Mouse (Mus musculus): ENCODE data around the gene C9. TPM values are rescaled to one million over a fixed set of nuclear protein-coding genes. Genes with fewer than 3 reads are reported as not detected.

Gene C9
- polyA plus RNA-seq, 1 experiment = not detected

GRCm38 (mm10) chr15:6533858-6534343, 88.8 kb downstream of the C9 start:
- no peak for DNase-seq (ENCODE audit: low read depth)
- TF ChIP-seq POLR2A (IDR thresholded peaks at IDR 0.05; ENCODE audit: borderline replicate concordance, extremely low read depth, insufficient read depth, insufficient read length, poor library complexity, severe bottlenecking) = no peak
- TF ChIP-seq CTCF (IDR thresholded peaks at IDR 0.05; ENCODE audit: borderline replicate concordance, extremely low read depth, insufficient read depth, insufficient read length) = no peak

GRCm38 (mm10) chr15:6534592-6534991, 89.5 kb downstream of the C9 start:
- no peak for DNase-seq (ENCODE audit: low read depth)
- TF ChIP-seq CTCF (IDR thresholded peaks at IDR 0.05; ENCODE audit: borderline replicate concordance, extremely low read depth, insufficient read depth, insufficient read length) (no peak), POLR2A (IDR thresholded peaks at IDR 0.05; ENCODE audit: borderline replicate concordance, extremely low read depth, insufficient read depth, insufficient read length, poor library complexity, severe bottlenecking) (no peak)

- DNase-seq (ENCODE audit: low read depth) = no peak
- TF ChIP-seq POLR2A (IDR thresholded peaks at IDR 0.05; ENCODE audit: borderline replicate concordance, extremely low read depth, insufficient read depth, insufficient read length, poor library complexity, severe bottlenecking) (no peak), CTCF (IDR thresholded peaks at IDR 0.05; ENCODE audit: borderline replicate concordance, extremely low read depth, insufficient read depth, insufficient read length) (no peak)
Observed at GRCm38 (mm10) chr15:6539639-6540338, 94.7 kb downstream of the C9 start.

Other genes starting within 250 kb of the C9 start
- 20.3 and 29.4 TPM in 2 replicates for gene Dab2, start 145.5 kb upstream of the C9 start, polyA plus RNA-seq (2012; rRNA removed)
- gene Fyb, start 77.5 kb downstream of the C9 start, polyA plus RNA-seq (2012; rRNA removed) = 2.6 and 4.2 TPM in 2 replicates